Mouse (Mus musculus): ENCODE measurements around the gene Prrg3. TPM values are rescaled to one million over a fixed set of nuclear protein-coding genes. Genes with fewer than 3 reads are reported as not detected.

Prrg3 gene
- 0.12 TPM in 1 of 2 replicates, not detected in the other for polyA plus RNA-seq (2012; ENCODE audit: low replicate concordance)

GRCm38 (mm10) chrX:71962073-71963051, at the start of gene Prrg3:
Gene Prrg3 (plus strand): TSS chrX:71962624.

GRCm38 (mm10) chrX:71972686-71973085, 10.3 kb downstream of the Prrg3 start, which contains the start of gene Fate1:
Gene Fate1 (plus strand): TSS chrX:71972986.

GRCm38 (mm10) chrX:71991549-71991948, 29.1 kb downstream of the Prrg3 start, which contains the start of gene Cnga2:
Gene Cnga2 (plus strand): TSS chrX:71991849.

Other genes with a start within 250 kb of the Prrg3 start
- gene Vma21, start 146.7 kb upstream of the Prrg3 start, polyA plus RNA-seq (2012; ENCODE audit: low replicate concordance): 1.1 and 6.1 TPM in 2 replicates
- gene Gm1141, start 41.6 kb upstream of the Prrg3 start, polyA plus RNA-seq (2012; ENCODE audit: low replicate concordance): not detected in 2 replicates
- gene Fate1, start 10.4 kb downstream of the Prrg3 start, polyA plus RNA-seq (2012; ENCODE audit: low replicate concordance): not detected in 2 replicates
- gene Cnga2, start 29.2 kb downstream of the Prrg3 start, polyA plus RNA-seq (2012; ENCODE audit: low replicate concordance): 0.03 TPM in 1 of 2 replicates, not detected in the other